Mouse (Mus musculus): Measurements from ENCODE around the gene Ppm1n. TPM values are rescaled to one million over a fixed set of nuclear protein-coding genes. Genes with fewer than 3 reads are reported as not detected.
A peak's percentile ranks its signal among the peaks of the same experiment; 100 is the strongest.
"Not testable (repeated sequence)": the region's sequence is repeated elsewhere in the genome, so short reads cannot be mapped to it uniquely, and the experiment has no call there.

Gene Ppm1n
- polyA plus RNA-seq, 1 experiment = 11.8 TPM

DNA sequence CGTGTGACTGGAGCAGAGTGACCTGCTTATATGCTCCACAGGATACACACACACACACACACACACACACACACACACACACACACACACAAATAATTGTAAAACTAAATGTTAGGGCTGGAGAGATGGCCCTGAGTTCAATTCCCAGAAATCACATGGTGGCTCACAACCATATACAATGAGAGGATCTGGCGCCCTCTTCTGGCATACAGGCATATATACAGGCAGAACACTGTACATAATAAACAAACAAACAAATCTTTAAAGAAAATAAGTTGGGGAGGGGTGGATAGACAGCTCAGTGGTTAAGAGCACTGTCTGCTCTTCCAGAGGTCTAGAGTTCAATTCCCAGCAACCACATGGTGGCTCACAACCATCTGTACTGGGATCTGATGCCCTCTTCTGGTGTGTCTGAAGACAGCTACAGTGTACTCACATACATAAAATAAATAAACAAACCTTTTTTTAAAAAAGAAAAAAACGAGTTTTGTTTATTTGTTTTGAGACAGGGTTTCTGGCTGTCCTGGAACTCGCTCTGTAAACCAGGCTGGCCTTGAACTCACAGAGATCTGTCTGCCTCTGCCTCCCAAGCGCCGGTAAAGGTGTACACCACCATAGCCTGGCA is 1.9 kb upstream of the Ppm1n start:
- H3K4me3 ChIP-seq (ENCODE audit: low read depth, low read length) = peak overlapping the region; percentile 67; the same call in 1 of the 2 replicates
- peak; percentile 48; the same call in 1 of the 2 replicates for TF ChIP-seq CTCF (IDR thresholded peaks at IDR 0.05; ENCODE audit: extremely low read depth, insufficient read length, insufficient replicate concordance, low read depth, low read length)
- WGBS = 34% methylated on average over 6 of the region's 6 CpGs
- peaks cover 21% of the 10 kb centered on the region for H3K27me3 ChIP-seq (ENCODE audit: control insufficient read depth, insufficient read depth, low read length)
- H3K36me3 ChIP-seq (ENCODE audit: control insufficient read depth, insufficient read depth, low read length); H3K27ac ChIP-seq (ENCODE audit: insufficient read depth, low read depth, low read length): not testable (repeated sequence)
- H3K4me1 ChIP-seq (ENCODE audit: control insufficient read depth, insufficient read depth, insufficient read length, low read length) = peaks cover 19% of the 10 kb centered on the region

DNA sequence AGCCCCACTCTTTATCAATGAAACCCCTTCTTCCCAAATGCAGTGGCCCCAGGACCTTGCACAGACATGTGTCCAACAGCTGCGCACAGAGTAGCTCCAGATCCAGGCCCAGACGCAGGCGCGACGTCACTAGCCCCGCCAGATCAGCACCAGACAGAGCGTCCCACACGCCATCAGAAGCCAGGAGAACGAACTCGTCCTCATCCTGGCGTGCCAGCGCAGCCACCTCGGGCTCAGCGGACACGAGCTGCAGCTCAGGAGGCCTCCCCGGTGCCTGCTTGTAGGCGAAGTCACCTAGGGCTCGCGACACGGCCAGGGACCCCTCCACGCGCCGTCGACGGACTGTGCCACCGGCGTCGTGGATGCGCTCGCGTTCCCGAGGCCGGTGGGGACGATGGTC is 812 bp downstream of the Ppm1n start:
- TF ChIP-seq POLR2A (IDR thresholded peaks at IDR 0.05; ENCODE audit: low read depth, low read length) (no peak), CTCF (IDR thresholded peaks at IDR 0.05; ENCODE audit: extremely low read depth, insufficient read length, insufficient replicate concordance, low read depth, low read length) (no peak)
- peaks cover 19% of the 10 kb centered on the region for H3K4me1 ChIP-seq (ENCODE audit: control insufficient read depth, insufficient read depth, insufficient read length, low read length)
- peaks cover 21% of the 10 kb centered on the region for H3K27me3 ChIP-seq (ENCODE audit: control insufficient read depth, insufficient read depth, low read length)
- WGBS = 5% methylated on average over 34 of the region's 34 CpGs
- H3K36me3 ChIP-seq (ENCODE audit: control insufficient read depth, insufficient read depth, low read length) = no peaks in the 10 kb centered on the region
- no peak overlapping the region for H3K27ac ChIP-seq (ENCODE audit: insufficient read depth, low read depth, low read length)
- peak overlapping the region; percentile 58 for H3K4me3 ChIP-seq (ENCODE audit: low read depth, low read length)

DNA sequence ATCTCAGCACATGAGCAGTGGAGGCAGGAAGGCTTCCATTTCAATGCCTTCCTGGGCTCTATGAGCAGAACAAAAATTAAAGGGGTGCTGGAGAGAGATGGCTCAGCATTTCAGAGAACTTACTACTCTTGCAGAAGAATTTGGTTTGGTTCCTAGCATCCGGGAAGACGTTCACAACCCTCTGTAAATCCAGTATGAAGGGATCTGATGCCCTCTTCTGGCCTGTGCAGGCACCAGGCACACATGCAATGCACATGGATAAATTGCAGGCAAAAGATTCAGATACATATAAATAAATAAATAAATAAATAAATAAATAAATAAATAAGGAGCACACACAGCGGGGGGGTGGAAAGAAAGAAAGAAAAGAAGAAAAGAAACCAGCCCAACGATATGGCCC is 3.6 kb downstream of the Ppm1n start:
- H3K36me3 ChIP-seq (ENCODE audit: control insufficient read depth, insufficient read depth, low read length) = no peaks in the 10 kb centered on the region
- 47% methylated on average over 4 of the region's 4 CpGs for WGBS
- no peak overlapping the region for H3K27ac ChIP-seq (ENCODE audit: insufficient read depth, low read depth, low read length)
- TF ChIP-seq POLR2A (IDR thresholded peaks at IDR 0.05; ENCODE audit: low read depth, low read length) (no peak), CTCF (IDR thresholded peaks at IDR 0.05; ENCODE audit: extremely low read depth, insufficient read length, insufficient replicate concordance, low read depth, low read length) (peak; percentile 49; the same call in 1 of the 2 replicates)
- H3K27me3 ChIP-seq (ENCODE audit: control insufficient read depth, insufficient read depth, low read length) = peaks cover 14% of the 10 kb centered on the region
- peaks cover 14% of the 10 kb centered on the region for H3K4me1 ChIP-seq (ENCODE audit: control insufficient read depth, insufficient read depth, insufficient read length, low read length)
- no peak overlapping the region for H3K4me3 ChIP-seq (ENCODE audit: low read depth, low read length)

DNA sequence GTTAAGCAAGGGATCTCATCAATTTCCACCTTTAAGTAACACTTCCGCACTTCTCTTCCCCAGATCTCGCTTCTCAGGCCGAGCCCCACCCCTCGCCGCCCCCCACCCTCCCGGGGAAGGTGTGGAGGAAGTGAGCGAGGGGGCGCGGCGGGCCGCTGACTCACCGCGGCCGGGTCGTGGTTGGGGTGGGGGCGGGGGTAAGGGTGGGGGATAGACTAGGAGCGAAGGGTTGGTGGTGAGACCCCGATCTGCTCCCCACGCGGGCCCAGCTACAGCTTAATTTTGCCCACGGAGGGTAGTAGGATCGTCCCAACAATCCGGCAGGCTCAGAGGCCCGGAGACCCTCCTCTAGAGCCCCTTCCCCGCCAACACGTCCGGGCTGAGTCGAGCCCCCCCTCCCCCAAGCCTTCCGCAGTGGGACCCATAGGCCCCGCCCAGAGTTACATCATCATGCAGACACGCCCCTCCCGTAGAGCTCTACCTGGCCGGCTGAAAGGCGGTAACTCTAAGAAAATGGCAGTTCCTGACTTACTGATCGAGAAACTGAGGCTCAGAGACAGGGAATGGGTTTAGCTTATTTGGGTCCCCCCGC is 7.6 kb downstream of the Ppm1n start:
- Histone ChIP-seq H3K36me3 (ENCODE audit: control insufficient read depth, insufficient read depth, low read length) (peaks cover 10% of the 10 kb centered on the region), H3K27me3 (ENCODE audit: control insufficient read depth, insufficient read depth, low read length) (no peaks in the 10 kb centered on the region), H3K4me3 (ENCODE audit: low read depth, low read length) (peak overlapping the region; percentile 95), H3K27ac (ENCODE audit: insufficient read depth, low read depth, low read length) (peak overlapping the region; percentile 96), H3K4me1 (ENCODE audit: control insufficient read depth, insufficient read depth, insufficient read length, low read length) (peaks cover 16% of the 10 kb centered on the region)
- WGBS = 1% methylated on average over 36 of the region's 36 CpGs
- peak; percentile 55 for TF ChIP-seq POLR2A (IDR thresholded peaks at IDR 0.05; ENCODE audit: low read depth, low read length)
- no peak for TF ChIP-seq CTCF (IDR thresholded peaks at IDR 0.05; ENCODE audit: extremely low read depth, insufficient read length, insufficient replicate concordance, low read depth, low read length)

DNA sequence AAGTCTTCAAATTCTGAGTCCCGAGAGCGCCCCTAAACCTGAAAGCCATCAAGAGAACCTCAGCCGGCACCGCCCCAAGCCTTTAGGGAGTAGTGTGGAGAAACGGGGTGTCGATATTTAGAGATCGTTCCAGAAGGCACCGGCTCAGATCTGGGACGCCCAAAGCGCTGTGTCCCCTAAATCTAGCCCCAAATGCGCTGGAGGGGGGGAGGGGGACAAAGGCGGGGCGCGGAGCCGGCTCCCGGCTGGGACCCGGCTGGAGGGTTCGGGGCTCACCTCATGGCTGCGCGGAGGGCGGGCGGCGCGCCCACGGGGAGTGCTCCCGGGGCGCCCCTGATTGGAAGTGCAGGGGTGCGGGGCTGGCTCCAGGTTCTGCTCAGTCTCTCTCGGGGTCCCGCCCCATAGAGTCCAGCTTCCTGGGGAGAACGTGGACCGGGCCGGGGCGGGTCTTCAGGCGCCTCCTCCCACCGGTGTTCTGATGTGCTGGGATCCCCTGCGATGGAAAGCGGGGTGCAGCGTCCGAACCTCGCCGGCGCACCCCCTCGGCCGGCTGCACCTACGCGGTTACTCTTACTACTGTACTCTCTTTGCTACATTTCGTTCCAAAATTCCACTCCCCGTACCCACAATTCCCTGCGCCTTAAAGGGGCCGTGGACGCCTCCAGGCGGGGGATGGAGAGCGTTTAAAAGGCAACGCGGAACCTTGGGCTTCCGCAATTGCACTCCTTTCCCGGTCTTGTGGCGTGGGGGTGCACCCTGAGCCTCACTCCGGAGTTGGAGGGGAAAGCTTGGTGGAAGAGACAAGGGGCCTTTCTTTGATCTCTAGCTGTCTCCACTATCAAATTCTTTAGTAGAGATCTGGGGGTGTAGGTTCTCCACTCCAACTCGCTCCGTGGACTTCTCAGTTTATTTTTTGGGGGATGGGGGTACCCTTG is 8.4 kb downstream of the Ppm1n start, which contains the start of gene Vasp:
Vasp (minus strand) TSS at position 580 of the 935 bp plus-strand sequence.
- peak within 1 kb of the TSS; percentile 96 for H3K27ac ChIP-seq (ENCODE audit: insufficient read depth, low read depth, low read length)
- under 1% methylated on average over 62 of the region's 62 CpGs for WGBS

DNA sequence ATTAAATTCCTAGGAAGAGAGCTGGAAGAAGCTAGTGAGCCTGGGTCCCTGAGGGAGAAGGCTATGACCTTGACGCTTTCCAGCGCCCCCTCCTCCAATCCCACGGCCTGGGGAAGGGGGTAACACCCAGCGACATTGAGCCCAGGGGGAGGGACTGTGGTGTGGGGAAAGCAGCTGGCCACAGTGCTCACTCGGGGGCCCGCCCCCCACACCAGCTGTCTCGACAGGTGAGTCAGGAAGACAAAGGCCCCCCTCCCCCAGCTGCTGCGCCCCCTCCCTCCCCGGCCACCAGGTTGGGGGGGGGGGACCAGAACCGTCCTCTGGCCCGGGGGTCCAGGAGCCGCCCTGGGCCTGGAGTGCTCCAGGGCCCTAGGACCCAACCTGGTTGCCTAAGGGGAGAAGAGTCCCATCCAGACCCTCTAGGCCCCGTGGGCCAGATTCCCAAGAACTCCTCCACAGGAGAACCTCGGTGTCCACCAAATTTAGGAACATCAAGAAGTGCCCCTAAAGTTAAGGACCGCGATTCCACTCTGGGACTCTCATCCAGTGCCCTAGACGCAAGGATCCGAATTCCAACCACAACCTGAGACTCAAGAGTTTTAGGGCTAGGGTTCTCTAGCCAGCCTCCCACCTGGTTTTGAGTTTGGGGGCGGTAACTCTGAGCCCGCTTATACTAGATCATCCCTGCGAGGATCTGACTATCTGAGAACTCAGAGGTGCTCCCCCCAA is 9.2 kb downstream of the Ppm1n start:
- H3K27ac ChIP-seq (ENCODE audit: insufficient read depth, low read depth, low read length) = peak overlapping the region; percentile 96
- no peak for TF ChIP-seq CTCF (IDR thresholded peaks at IDR 0.05; ENCODE audit: extremely low read depth, insufficient read length, insufficient replicate concordance, low read depth, low read length)
- 0 out of 2 replicates have a peak, but pooled peaks have one; percentile 18 for TF ChIP-seq POLR2A (IDR thresholded peaks at IDR 0.05; ENCODE audit: low read depth, low read length)
- peaks cover 10% of the 10 kb centered on the region for H3K36me3 ChIP-seq (ENCODE audit: control insufficient read depth, insufficient read depth, low read length)
- under 1% methylated on average over 20 of the region's 21 CpGs for WGBS
- H3K27me3 ChIP-seq (ENCODE audit: control insufficient read depth, insufficient read depth, low read length) = no peaks in the 10 kb centered on the region
- peaks cover 27% of the 10 kb centered on the region for H3K4me1 ChIP-seq (ENCODE audit: control insufficient read depth, insufficient read depth, insufficient read length, low read length)
- H3K4me3 ChIP-seq (ENCODE audit: low read depth, low read length) = peak overlapping the region; percentile 95

More for the DNA sequence above, 8.4 kb downstream of the Ppm1n start, which contains the start of gene Vasp:
- no peak for TF ChIP-seq CTCF (IDR thresholded peaks at IDR 0.05; ENCODE audit: extremely low read depth, insufficient read length, insufficient replicate concordance, low read depth, low read length)
- peak; percentile 98 for TF ChIP-seq POLR2A (IDR thresholded peaks at IDR 0.05; ENCODE audit: low read depth, low read length)
- Histone ChIP-seq H3K4me1 (ENCODE audit: control insufficient read depth, insufficient read depth, insufficient read length, low read length) (peaks cover 20% of the 10 kb centered on the region), H3K36me3 (ENCODE audit: control insufficient read depth, insufficient read depth, low read length) (peaks cover 10% of the 10 kb centered on the region), H3K4me3 (ENCODE audit: low read depth, low read length) (peak within 1 kb of the TSS; percentile 95), H3K27me3 (ENCODE audit: control insufficient read depth, insufficient read depth, low read length) (no peaks in the 10 kb centered on the region)
